Mouse (Mus musculus) neural tube, embryonic 11.5 days (tissue): ENCODE measurements around the gene Cars. TPM values are rescaled to one million over a fixed set of nuclear protein-coding genes. Genes with fewer than 3 reads are reported as not detected.

Experiments used
- ATAC-seq: fragments of 200-750 bp; cut with Nextera tagmentation; 2 replicates; pipeline ENCODE4 v1.8.0; 2017; ENCODE audit warnings: moderate number of reproducible peaks, mild to moderate bottlenecking, moderate TSS enrichment, moderate library complexity; ENCODE audit not compliant: insufficient read depth, low FRiP score, low TSS enrichment
- DNase-seq: peaks from one replicate; pipeline ENCODE4 v3.0.0-alpha.2; 2015; ENCODE audit warnings: low spot score
- H3K27ac ChIP-seq: fragments of 300-500 bp; sonication (generic); 2 replicates; pipeline ENCODE4 v1.5.1; 2014; ENCODE audit warnings: low read depth, mild to moderate bottlenecking, low read length
- H3K27me3 ChIP-seq: fragments of 300-500 bp; sonication (generic); 2 replicates; pipeline ENCODE4 v1.6.1; 2014; ENCODE audit warnings: mild to moderate bottlenecking, low read length, mixed read lengths; ENCODE audit not compliant: control insufficient read depth, insufficient read depth
- H3K36me3 ChIP-seq: fragments of 300-500 bp; sonication (generic); 2 replicates; pipeline ENCODE4 v1.6.1; 2014; ENCODE audit warnings: mild to moderate bottlenecking, low read length, moderate library complexity, mixed read lengths; ENCODE audit not compliant: control insufficient read depth, insufficient read depth
- H3K4me1 ChIP-seq: fragments of 300-500 bp; sonication (generic); 2 replicates; pipeline ENCODE4 v1.6.1; 2014; ENCODE audit warnings: low read length, mixed read lengths; ENCODE audit not compliant: control insufficient read depth, insufficient read depth
- H3K4me2 ChIP-seq: fragments of 300-500 bp; sonication (generic); 2 replicates; pipeline ENCODE4 v1.6.1; 2014; ENCODE audit warnings: low read depth, mild to moderate bottlenecking, moderate library complexity
- H3K4me3 ChIP-seq: fragments of 300-500 bp; sonication (generic); 2 replicates; pipeline ENCODE4 v1.5.1; 2014; ENCODE audit warnings: low read depth, low read length
- H3K9ac ChIP-seq: fragments of 300-500 bp; sonication (generic); 2 replicates; pipeline ENCODE4 v1.6.1; 2014; ENCODE audit warnings: mild to moderate bottlenecking, low read length
- H3K9me3 ChIP-seq: fragments of 300-500 bp; sonication (generic); 2 replicates; pipeline ENCODE4 v1.6.1; 2016; ENCODE audit warnings: low read length; ENCODE audit not compliant: control insufficient read depth
- WGBS: fragments of 180-500 bp; shearing (Covaris S2); extraction: QIAGEN DNeasy Blood & Tissue Kit; methylation state at CpG from one replicate; pipeline ENCODE4 v1.1.7; 2014; 5-methylcytosine and 5-hydroxymethylcytosine counted together
- polyA plus RNA-seq: library from polyadenylated mRNA; unstranded; fragments of >200 nt; fragmentation: Nextera tagmentation; extraction: Ambion mirVana; gene quantifications from 2 replicates; pipeline ENCODE4 v1.2.1, GENCODE M21; 2014

Gene Cars
- polyA plus RNA-seq, 1 experiment from 2014 or later = 68.5 TPM

DNA sequence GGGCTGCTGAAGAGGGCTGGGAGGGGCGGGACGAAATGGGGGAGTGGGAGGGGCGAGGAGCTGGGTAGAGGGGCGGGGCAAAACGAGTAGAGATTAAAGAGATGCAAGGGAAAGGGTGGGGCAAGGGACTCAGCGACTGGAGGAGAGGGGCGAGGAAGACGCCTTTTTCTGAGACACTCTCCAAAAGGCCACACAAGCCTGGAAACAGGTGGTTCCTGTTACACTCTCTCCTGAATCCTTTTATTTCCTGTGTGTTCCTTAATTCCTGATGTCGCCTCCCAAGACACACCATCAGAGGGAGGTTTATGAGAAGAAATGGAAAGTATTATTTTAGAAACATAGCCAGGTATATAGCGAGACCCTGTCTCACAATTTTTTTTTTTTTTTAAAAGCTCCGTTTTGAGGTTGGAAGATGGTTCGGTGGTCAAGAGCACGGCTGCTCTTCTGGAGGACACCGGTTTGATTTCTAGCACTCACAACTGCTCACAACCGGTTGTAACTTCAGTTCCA lies 396 bp upstream of the Cars start:
- no peak overlapping the region for H3K27ac ChIP-seq
- no peaks in the 10 kb centered on the region for H3K36me3 ChIP-seq
- WGBS = 9% methylated on average over 15 of the region's 15 CpGs
- ATAC-seq (no peak), DNase-seq (no peak)
- peak overlapping the region; percentile 96 for H3K4me2 ChIP-seq
- H3K9ac ChIP-seq = no peak overlapping the region
- peak overlapping the region; percentile 66 for H3K4me3 ChIP-seq
- H3K4me1 ChIP-seq = peaks cover 9% of the 10 kb centered on the region
- H3K27me3 ChIP-seq = no peaks in the 10 kb centered on the region
- no peaks in the 10 kb centered on the region for H3K9me3 ChIP-seq

- DNase-seq (no peak), ATAC-seq (no peak)
These were observed 5.0 kb downstream of the Cars start for GRCm38 (mm10) chr7:143594865-143595264.

DNA sequence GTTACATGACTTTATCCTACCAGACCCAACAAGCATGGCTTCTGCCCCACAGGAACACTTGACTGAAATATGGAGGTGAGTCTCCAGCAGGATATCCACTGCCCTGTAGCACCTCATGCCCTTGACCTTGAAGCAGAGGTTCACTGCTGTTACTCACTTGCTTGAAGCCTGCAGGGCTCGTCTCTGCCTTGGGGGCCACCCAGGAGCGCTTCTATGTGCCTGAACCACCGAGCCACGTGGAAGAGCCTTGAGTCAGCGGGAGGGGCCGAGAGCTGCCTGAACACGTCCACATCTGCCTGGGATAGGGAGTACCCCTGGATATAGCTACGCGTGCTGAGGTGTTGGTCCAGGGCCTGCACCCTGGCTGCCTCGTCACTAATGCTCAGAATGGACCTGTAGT lies 7.6 kb downstream of the Cars start:
- ATAC-seq = no peak
- no peaks in the 10 kb centered on the region for H3K9me3 ChIP-seq
- no peaks in the 10 kb centered on the region for H3K4me1 ChIP-seq
- DNase-seq = no peak
- peaks cover 14% of the 10 kb centered on the region for H3K36me3 ChIP-seq
- WGBS = 92% methylated on average over 10 of the region's 10 CpGs
- no peak overlapping the region for H3K4me2 ChIP-seq
- H3K4me3 ChIP-seq = no peak overlapping the region
- no peak overlapping the region for H3K9ac ChIP-seq
- no peak overlapping the region for H3K27ac ChIP-seq
- no peaks in the 10 kb centered on the region for H3K27me3 ChIP-seq

More at GRCm38 (mm10) chr7:143594865-143595264, 5.0 kb downstream of the Cars start:
- Histone ChIP-seq H3K4me1 (peaks cover 9% of the 10 kb centered on the region), H3K9ac (no peak overlapping the region), H3K27me3 (no peaks in the 10 kb centered on the region), H3K4me3 (no peak overlapping the region), H3K36me3 (peaks cover 2% of the 10 kb centered on the region; the same call in 1 of the 2 replicates), H3K4me2 (no peak overlapping the region), H3K27ac (no peak overlapping the region), H3K9me3 (no peaks in the 10 kb centered on the region)
- 64% methylated on average over 5 of the region's 5 CpGs for WGBS

DNA sequence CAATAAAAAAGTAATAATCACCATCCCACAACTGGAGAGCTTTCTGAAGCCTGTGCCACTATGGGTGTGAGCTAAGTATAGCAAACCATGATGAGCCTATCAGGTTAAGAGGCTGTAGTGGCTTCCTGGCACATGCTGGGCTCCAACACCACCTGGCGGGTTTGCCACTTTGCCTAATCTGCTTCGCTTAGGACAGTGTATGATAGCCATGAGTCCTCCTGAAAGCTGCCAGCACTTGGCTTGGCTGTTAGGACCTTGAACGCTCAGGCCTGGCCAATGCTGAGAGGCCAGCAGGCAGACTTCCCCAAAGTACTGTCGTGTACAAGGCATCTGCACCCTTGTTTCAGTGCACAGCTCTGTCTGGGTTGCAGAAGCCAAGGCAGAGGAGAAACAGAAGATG lies 11.9 kb downstream of the Cars start:
- Histone ChIP-seq H3K36me3 (peaks cover 29% of the 10 kb centered on the region), H3K9ac (no peak overlapping the region), H3K27ac (no peak overlapping the region), H3K9me3 (no peaks in the 10 kb centered on the region), H3K27me3 (no peaks in the 10 kb centered on the region), H3K4me2 (no peak overlapping the region), H3K4me3 (no peak overlapping the region), H3K4me1 (no peaks in the 10 kb centered on the region)
- ATAC-seq = no peak
- no peak for DNase-seq
- 90% methylated on average over 4 of the region's 4 CpGs for WGBS

- H3K36me3 ChIP-seq = peaks cover 32% of the 10 kb centered on the region
- H3K4me2 ChIP-seq = no peak overlapping the region
- H3K27ac ChIP-seq = no peak overlapping the region
- 91% methylated on average over 5 of the region's 5 CpGs for WGBS
- H3K4me3 ChIP-seq = no peak overlapping the region
- no peak overlapping the region for H3K9ac ChIP-seq
- H3K9me3 ChIP-seq = no peaks in the 10 kb centered on the region
- DNase-seq = no peak
- ATAC-seq = no peak
- no peaks in the 10 kb centered on the region for H3K4me1 ChIP-seq
- no peaks in the 10 kb centered on the region for H3K27me3 ChIP-seq
These were observed 12.3 kb downstream of the Cars start for GRCm38 (mm10) chr7:143587586-143587985.

DNA sequence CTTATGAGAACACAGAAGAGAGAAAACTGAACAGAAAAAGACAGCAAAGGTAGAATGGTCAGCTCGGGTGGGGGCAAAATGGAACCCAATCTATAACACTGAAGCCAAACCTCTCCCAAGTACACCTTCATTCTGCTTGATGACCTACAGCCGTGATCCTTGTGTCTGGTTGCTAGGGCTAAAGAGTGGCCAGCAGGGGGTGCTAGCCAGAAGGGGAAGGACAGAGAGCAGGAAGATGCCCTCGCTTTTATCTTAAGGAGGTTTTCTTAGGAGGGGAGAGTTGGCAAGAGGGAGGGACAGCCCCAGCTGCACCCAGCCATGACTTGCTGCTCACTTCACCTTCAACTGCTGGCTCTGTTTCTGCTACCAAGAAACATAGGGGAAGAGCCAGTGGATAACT lies 15.9 kb downstream of the Cars start:
- 66% methylated on average over 3 of the region's 3 CpGs for WGBS
- no peaks in the 10 kb centered on the region for H3K27me3 ChIP-seq

GRCm38 (mm10) chr7:143583025-143583424 lies 16.9 kb downstream of the Cars start:
- no peak overlapping the region for H3K27ac ChIP-seq
- no peaks in the 10 kb centered on the region for H3K27me3 ChIP-seq
- DNase-seq (no peak), ATAC-seq (no peak)
- H3K9me3 ChIP-seq = no peaks in the 10 kb centered on the region
- 93% methylated on average over 5 of the region's 5 CpGs for WGBS
- no peak overlapping the region for H3K4me2 ChIP-seq
- peaks cover 24% of the 10 kb centered on the region for H3K36me3 ChIP-seq
- H3K4me3 ChIP-seq = no peak overlapping the region
- no peak overlapping the region for H3K9ac ChIP-seq
- H3K4me1 ChIP-seq = no peaks in the 10 kb centered on the region

More for the DNA sequence above, 15.9 kb downstream of the Cars start:
- no peak overlapping the region for H3K27ac ChIP-seq
- ATAC-seq = no peak
- no peak overlapping the region for H3K4me2 ChIP-seq
- H3K4me3 ChIP-seq = no peak overlapping the region
- DNase-seq = peak; percentile 72
- H3K36me3 ChIP-seq = peaks cover 28% of the 10 kb centered on the region
- no peaks in the 10 kb centered on the region for H3K4me1 ChIP-seq
- H3K9ac ChIP-seq = no peak overlapping the region
- no peaks in the 10 kb centered on the region for H3K9me3 ChIP-seq

DNA sequence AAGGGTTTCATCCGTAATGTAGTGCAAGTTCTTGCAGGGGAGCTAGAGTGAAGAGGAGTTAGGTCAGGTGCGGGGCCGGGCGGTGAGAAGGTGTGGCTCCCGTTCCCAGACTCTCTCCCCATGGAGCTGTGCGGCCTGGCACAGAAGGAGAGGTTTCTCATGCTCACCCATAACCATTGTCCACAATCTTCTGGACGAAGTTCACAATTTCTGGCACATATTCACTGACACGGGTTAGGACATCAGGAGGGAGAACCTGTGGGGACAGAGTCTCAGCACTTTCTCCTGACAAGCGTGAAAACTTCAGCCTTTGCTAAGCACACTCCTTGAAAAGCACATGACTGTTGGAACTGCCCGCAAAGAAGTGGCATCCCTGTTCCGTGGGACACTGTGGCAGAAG lies 24.1 kb downstream of the Cars start:
- no peaks in the 10 kb centered on the region for H3K4me1 ChIP-seq
- peaks cover 12% of the 10 kb centered on the region for H3K36me3 ChIP-seq
- no peak overlapping the region for H3K4me2 ChIP-seq
- no peak overlapping the region for H3K9ac ChIP-seq
- no peak overlapping the region for H3K27ac ChIP-seq
- no peak overlapping the region for H3K4me3 ChIP-seq
- no peaks in the 10 kb centered on the region for H3K27me3 ChIP-seq
- 92% methylated on average over 11 of the region's 11 CpGs for WGBS
- ATAC-seq = no peak
- no peaks in the 10 kb centered on the region for H3K9me3 ChIP-seq
- no peak for DNase-seq

DNA sequence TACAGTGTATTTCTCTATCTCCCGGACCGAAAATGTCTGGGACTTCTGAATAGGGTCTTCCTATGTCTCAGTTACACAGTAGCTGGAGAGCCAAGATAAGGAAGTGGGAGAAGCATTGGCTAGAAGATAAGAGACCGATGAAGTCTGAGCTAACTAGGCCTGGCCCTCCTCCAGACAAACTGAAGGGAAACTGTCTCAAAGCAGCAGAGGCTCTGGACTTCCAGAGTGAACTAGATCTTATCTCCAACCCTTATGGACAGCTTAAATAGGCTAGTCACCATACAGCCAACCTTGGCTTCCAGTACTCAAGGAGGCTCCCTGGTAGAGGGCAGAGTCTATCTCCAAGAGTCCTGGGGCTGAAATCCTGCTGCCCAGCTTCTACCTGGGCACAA lies 34.2 kb downstream of the Cars start:
- Histone ChIP-seq H3K36me3 (peaks cover 10% of the 10 kb centered on the region), H3K27me3 (no peaks in the 10 kb centered on the region), H3K4me3 (no peak overlapping the region), H3K9ac (no peak overlapping the region), H3K9me3 (no peaks in the 10 kb centered on the region), H3K4me2 (no peak overlapping the region), H3K4me1 (no peaks in the 10 kb centered on the region), H3K27ac (no peak overlapping the region)
- 95% methylated on average over 3 of the region's 3 CpGs for WGBS
- ATAC-seq = no peak
- no peak for DNase-seq
